Comparison of ENCODE assay signal across 1 mouse cellular context in genomic region chr7:25129390-25129979, GRCm38 (mm10).
TF ChIP-seq lines count a peak whose summit lies in the region.

No protein-coding gene starts in this region.

TF ChIP-seq in CH12.LX, 34 proteins besides CTCF, POLR2A, EP300 and RAD21 (continued from another document):
- TF ChIP-seq BHLHE40 (IDR thresholded peaks at IDR 0.05; ENCODE audit: low read depth, low read length) (peak; percentile 88), NELFE (IDR thresholded peaks at IDR 0.05; ENCODE audit: low read depth, low read length) (no peak; the same call in 1 of the 2 replicates), NRF1 (IDR thresholded peaks at IDR 0.05; ENCODE audit: low read depth, low read length) (peak; percentile 16; the same call in 1 of the 2 replicates), TBP (conservative IDR thresholded peaks at IDR 0.05; ENCODE audit: low read depth, low read length) (peak; percentile 56; the same call in 1 of the 2 replicates), MYC (IDR thresholded peaks at IDR 0.05; ENCODE audit: low read depth, low read length) (no peak), MAX (IDR thresholded peaks at IDR 0.05; ENCODE audit: low read length) (no peak; the same call in 1 of the 2 replicates), UBTF (IDR thresholded peaks at IDR 0.05; ENCODE audit: low read depth, low read length) (peak; percentile 81)
